Mouse (Mus musculus) cortical plate, adult 2 months (tissue): ENCODE measurements around the gene Pde4c.

Experiments
- CTCF ChIP-seq: fragments of 200-500 bp; IDR thresholded peaks from 2 replicates; pipeline ENCODE4 v1.5.1; 2011; ENCODE audit warnings: mild to moderate bottlenecking, control low read depth, low read length; ENCODE audit not compliant: insufficient read depth; ENCODE audit errors: extremely low read depth
- POLR2A ChIP-seq: fragments of 200-500 bp; IDR thresholded peaks from 2 replicates; pipeline ENCODE4 v1.6.1; 2011; ENCODE audit warnings: mild to moderate bottlenecking, low read length, control low read depth; ENCODE audit not compliant: insufficient read depth; ENCODE audit errors: extremely low read depth

- TF ChIP-seq CTCF (no peak), POLR2A (no peak)
Observed at GRCm38 (mm10) chr8:70726721-70727120, 3.2 kb downstream of the Pde4c start.
